7 mouse cellular contexts compared by ENCODE assay signal in genomic region chr12:24830766-24831152, GRCm38 (mm10). TPM values are rescaled to one million over a fixed set of nuclear protein-coding genes. Genes with fewer than 3 reads are reported as not detected.
A peak's percentile ranks its signal among the peaks of the same experiment; 100 is the strongest.
DNase-seq lines count a peak whose midpoint lies in the region; ATAC-seq and TF ChIP-seq lines count a peak whose summit lies in the region.

TSS of gene Mboat2 (plus strand) at chr12:24830879.

- ATAC-seq in forebrain, embryonic 12.5 days (ENCODE audit: low FRiP score) = no peak; the same call in 1 of the 2 replicates
- no peak for ATAC-seq in hindbrain, embryonic 16.5 days

- under 1% methylated on average over 20 of the region's 24 CpGs for WGBS in forebrain, embryonic 12.5 days
- WGBS in hindbrain, embryonic 16.5 days = under 1% methylated on average over 24 of the region's 24 CpGs
- 0% methylated on average over 24 of the region's 24 CpGs for WGBS in small intestine, adult 2 months

- peak; percentile 31 for DNase-seq in ES-CJ7 (ENCODE audit: low read depth, low spot score)
- DNase-seq in adrenal gland, adult 18-20 months (ENCODE audit: low spot score in 2 of 2) = peak; percentile 39 to 46
- DNase-seq in left cerebral cortex, adult 8-10 months (ENCODE audit: low spot score in 2 of 2) = peak; percentile 47 to 58
- DNase-seq in lung, postnatal 4 days = peak; percentile 64 to 67

- H3K9me3 ChIP-seq in forebrain, embryonic 12.5 days = no peaks in the 10 kb centered on the region
- H3K9me3 ChIP-seq in hindbrain, embryonic 16.5 days (ENCODE audit: control insufficient read depth, low read length) = no peaks in the 10 kb centered on the region

- H3K27ac ChIP-seq in forebrain, embryonic 12.5 days = peak within 1 kb of the TSS; percentile 98
- H3K27ac ChIP-seq in hindbrain, embryonic 16.5 days (ENCODE audit: low read depth, low read length) = peak within 1 kb of the TSS; percentile 97
- no peak within 1 kb of the TSS for H3K27ac ChIP-seq in small intestine, adult 2 months (ENCODE audit: insufficient read depth, low read depth, low read length)

- peak within 1 kb of the TSS; percentile 71 for H3K4me2 ChIP-seq in forebrain, embryonic 12.5 days
- H3K4me2 ChIP-seq in hindbrain, embryonic 16.5 days (ENCODE audit: low read length) = peak within 1 kb of the TSS; percentile 78

- no peaks in the 10 kb centered on the region for H3K36me3 ChIP-seq in forebrain, embryonic 12.5 days (replicated peaks)
- no peaks in the 10 kb centered on the region for H3K36me3 ChIP-seq in hindbrain, embryonic 16.5 days (ENCODE audit: control insufficient read depth, insufficient read depth, low read length)
- H3K36me3 ChIP-seq in small intestine, adult 2 months (ENCODE audit: control insufficient read depth, insufficient read depth, low read length) = no peaks in the 10 kb centered on the region

- no peak for TF ChIP-seq POLR2A in small intestine, adult 2 months (IDR thresholded peaks at IDR 0.05; ENCODE audit: low read depth, low read length)

- peak within 1 kb of the TSS; percentile 94 for H3K9ac ChIP-seq in forebrain, embryonic 12.5 days
- peak within 1 kb of the TSS; percentile 97 for H3K9ac ChIP-seq in hindbrain, embryonic 16.5 days (ENCODE audit: low read depth, low read length)

- TF ChIP-seq CTCF in small intestine, adult 2 months (IDR thresholded peaks at IDR 0.05; ENCODE audit: extremely low read depth, insufficient read length, insufficient replicate concordance, low read depth, low read length) = no peak

- H3K27me3 ChIP-seq in forebrain, embryonic 12.5 days = no peaks in the 10 kb centered on the region
- H3K27me3 ChIP-seq in hindbrain, embryonic 16.5 days (replicated peaks; ENCODE audit: control insufficient read depth, insufficient read depth, low read length) = no peaks in the 10 kb centered on the region
- peaks cover 14% of the 10 kb centered on the region for H3K27me3 ChIP-seq in small intestine, adult 2 months (ENCODE audit: control insufficient read depth, insufficient read depth, low read length)

- peak within 1 kb of the TSS; percentile 95 for H3K4me3 ChIP-seq in forebrain, embryonic 12.5 days (replicated peaks)
- peak within 1 kb of the TSS; percentile 86 for H3K4me3 ChIP-seq in hindbrain, embryonic 16.5 days (ENCODE audit: low read length)
- H3K4me3 ChIP-seq in small intestine, adult 2 months (ENCODE audit: low read depth, low read length) = peak within 1 kb of the TSS; percentile 84

- H3K4me1 ChIP-seq in forebrain, embryonic 12.5 days = peaks cover 33% of the 10 kb centered on the region
- peaks cover 23% of the 10 kb centered on the region for H3K4me1 ChIP-seq in hindbrain, embryonic 16.5 days (ENCODE audit: control insufficient read depth, insufficient read depth, low read depth, low read length)
- H3K4me1 ChIP-seq in small intestine, adult 2 months (ENCODE audit: control insufficient read depth, insufficient read depth, insufficient read length, low read length) = peaks cover 9% of the 10 kb centered on the region

RNA-seq across cellular contexts. Expression of gene Mboat2, which starts in this region (rescaled TPM):
- total RNA-seq in adrenal gland, adult 18-20 months (2021) = 10 to 100 TPM; 16.9 to 22.8 TPM
- polyA plus RNA-seq in forebrain, embryonic 12.5 days (2016; fragmentation: Nextera tagmentation; extraction: Ambion mirVana) = 58.4 and 60.0 TPM in 2 replicates
- polyA plus RNA-seq in hindbrain, embryonic 16.5 days (2015; fragmentation: Nextera tagmentation; extraction: Ambion mirVana) = 65.8 and 68.6 TPM in 2 replicates
- total RNA-seq in left cerebral cortex, adult 8-10 months (2022) = 10 to 100 TPM; 74.1 to 93.2 (median 82.1) TPM
- 0.55 and 1.9 TPM in 2 replicates for polyA plus RNA-seq in small intestine, adult 2 months (2012; rRNA removed)

Comparison
In these comparisons a context has a peak if more than half of its experiments do, and no peak if none do; other contexts are left out.
1. RNA of gene Mboat2 (polyA plus RNA-seq): 65.8 to 68.6 TPM in hindbrain, embryonic 16.5 days and 58.4 to 60.0 TPM in forebrain, embryonic 12.5 days; 0.55 to 1.9 TPM in small intestine, adult 2 months; every median in the first group is over 10 times any median in the second.
2. Peak in every context shown above with its lines, with median percentiles within 50 percentile points of each other: DNase-seq and H3K4me3 ChIP-seq.